Comparison of ENCODE assay signal across 9 mouse cellular contexts in the genomic region with DNA sequence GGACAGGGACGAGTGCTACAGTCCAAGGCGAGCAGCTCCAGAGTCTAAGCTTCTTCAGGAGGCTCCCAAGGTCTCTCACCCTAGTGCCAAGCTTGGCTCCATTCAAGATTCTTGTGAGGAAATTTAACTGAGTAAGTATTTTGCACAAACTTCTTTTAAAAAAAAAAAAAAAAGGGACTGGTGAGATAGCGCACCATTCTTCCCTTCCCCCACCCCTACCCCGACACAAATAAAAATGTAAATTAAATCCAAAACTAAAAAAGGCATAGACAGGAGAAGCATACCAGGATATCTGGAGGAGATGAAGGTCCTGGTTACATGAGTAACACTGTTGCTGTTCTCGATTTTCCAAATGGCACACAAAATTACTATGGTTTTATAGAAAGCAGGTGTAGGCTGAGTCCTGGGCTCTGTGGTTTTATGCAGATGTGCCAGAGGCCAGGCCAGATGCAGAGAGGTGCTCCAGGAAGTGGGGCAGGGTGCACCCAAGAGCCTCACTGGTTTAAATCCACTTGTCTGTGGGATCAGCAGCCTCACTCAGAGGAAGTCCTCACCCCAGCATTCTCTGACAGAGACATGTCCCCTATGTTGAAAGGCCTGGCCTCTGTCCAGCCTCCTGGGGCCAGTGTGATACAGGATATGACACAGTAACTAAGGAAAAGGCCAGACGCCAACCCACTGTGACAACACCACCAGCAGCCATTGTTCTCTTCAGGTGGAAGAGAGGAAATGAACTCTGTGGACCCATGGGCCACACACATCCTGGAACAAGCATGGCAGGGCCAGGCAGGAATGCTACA. TPM values are rescaled to one million over a fixed set of nuclear protein-coding genes. Genes with fewer than 3 reads are reported as not detected.
DNase-seq lines count a peak whose midpoint lies in the region; ATAC-seq and TF ChIP-seq lines count a peak whose summit lies in the region.
"Had no signal": no experiment of that assay in that cellular context is flagged by ENCODE, and none has a peak within 500 bp of the region (broad histone marks: within the 10 kb centered on the region; RNA-seq: fewer than 3 reads in every experiment).

No protein-coding gene starts in this region.

- H3K4me2 ChIP-seq in hindbrain, embryonic 11.5 days (replicated peaks; ENCODE audit: low read depth, low read length), result no peak overlapping the region
- H3K4me2 ChIP-seq in intestine, embryonic 14.5 days (ENCODE audit: low read length), result no peak overlapping the region
- peak overlapping the region; percentile 30; the same call in 1 of the 2 replicates for H3K4me2 ChIP-seq in liver, embryonic 15.5 days

- peaks cover 56% of the 10 kb centered on the region for H3K4me1 ChIP-seq in hindbrain, embryonic 10.5 days (replicated peaks)
- peaks cover 4% of the 10 kb centered on the region; the same call in 1 of the 2 replicates for H3K4me1 ChIP-seq in hindbrain, embryonic 11.5 days (replicated peaks; ENCODE audit: control insufficient read depth, insufficient read depth, low read length)
- H3K4me1 ChIP-seq in MEL (ENCODE audit: control insufficient read depth in 1 of 2, insufficient read depth in 2 of 2, low read length in 2 of 2), result peaks cover 23 to 36% of the 10 kb centered on the region in 2 experiments
- peaks cover 21% of the 10 kb centered on the region for H3K4me1 ChIP-seq in intestine, embryonic 14.5 days (replicated peaks; ENCODE audit: control insufficient read depth, insufficient read depth, low read length)
- H3K4me1 ChIP-seq in liver, embryonic 15.5 days (replicated peaks), result peaks cover 69% of the 10 kb centered on the region

- peak overlapping the region; percentile 36 for H3K27ac ChIP-seq in hindbrain, embryonic 10.5 days
- no peak overlapping the region for H3K27ac ChIP-seq in hindbrain, embryonic 11.5 days (ENCODE audit: low read depth, low read length)
- H3K27ac ChIP-seq in MEL (ENCODE audit: control insufficient read depth, low read depth, low read length), result peak overlapping the region; percentile 62
- H3K27ac ChIP-seq in intestine, embryonic 14.5 days (ENCODE audit: low read depth), result peak overlapping the region; percentile 54
- H3K27ac ChIP-seq in liver, embryonic 15.5 days (replicated peaks), result peak overlapping the region; percentile 76

- H3K27me3 ChIP-seq in hindbrain, embryonic 10.5 days (ENCODE audit: insufficient read depth, poor library complexity, severe bottlenecking), result no peaks in the 10 kb centered on the region
- no peaks in the 10 kb centered on the region for H3K27me3 ChIP-seq in hindbrain, embryonic 11.5 days (ENCODE audit: control insufficient read depth, insufficient read depth, low read length)
- H3K27me3 ChIP-seq in MEL (ENCODE audit: control insufficient read depth in 1 of 2, insufficient read depth in 2 of 2, low read length in 2 of 2), result no peaks in the 10 kb centered on the region
- H3K27me3 ChIP-seq in intestine, embryonic 14.5 days (replicated peaks; ENCODE audit: control insufficient read depth, insufficient read depth, low read length), result no peaks in the 10 kb centered on the region
- H3K27me3 ChIP-seq in liver, embryonic 15.5 days, result no peaks in the 10 kb centered on the region

- no peak for TF ChIP-seq CTCF in MEL (IDR thresholded peaks at IDR 0.05 in 2 of 3, conservative IDR thresholded peaks at IDR 0.05 in 1 of 3; ENCODE audit: control insufficient read depth in 1 of 3, insufficient read depth in 1 of 3, low read depth in 2 of 3, low read length in 3 of 3, poor library complexity in 1 of 3, severe bottlenecking in 1 of 3)

- 84% methylated on average over 6 of the region's 6 CpGs for WGBS in hindbrain, embryonic 10.5 days
- 79% methylated on average over 6 of the region's 6 CpGs for WGBS in hindbrain, embryonic 11.5 days
- WGBS in intestine, embryonic 14.5 days, result 71% methylated on average over 6 of the region's 6 CpGs
- 55% methylated on average over 6 of the region's 6 CpGs for WGBS in liver, embryonic 15.5 days (ENCODE audit: insufficient replicate concordance)

- H3K9ac ChIP-seq in hindbrain, embryonic 11.5 days (ENCODE audit: low read depth, low read length), result no peak overlapping the region
- peak overlapping the region; percentile 28 for H3K9ac ChIP-seq in MEL (ENCODE audit: control insufficient read depth, low read depth, low read length, poor library complexity, severe bottlenecking)
- no peak overlapping the region for H3K9ac ChIP-seq in intestine, embryonic 14.5 days (ENCODE audit: low read length)
- H3K9ac ChIP-seq in liver, embryonic 15.5 days, result no peak overlapping the region

- no peak for DNase-seq in hindbrain, embryonic 10.5 days (ENCODE audit: low spot score)
- no peak for DNase-seq in hindbrain, embryonic 11.5 days (ENCODE audit: low spot score)
- peak; percentile 61 for DNase-seq in MEL (ENCODE audit: low read depth, low spot score)
- DNase-seq in gastrocnemius, adult 18-20 months (ENCODE audit: low spot score), result peak; percentile 64
- no peak for DNase-seq in intestine, embryonic 14.5 days (ENCODE audit: low spot score)
- DNase-seq in spleen, postnatal 36 days (ENCODE audit: low spot score in 2 of 2), result peak; percentile 52 to 60
- DNase-seq in frontal cortex, postnatal 36 days (ENCODE audit: low spot score in 2 of 2), result no peak

- no peak overlapping the region for H3K4me3 ChIP-seq in hindbrain, embryonic 10.5 days
- no peak overlapping the region for H3K4me3 ChIP-seq in hindbrain, embryonic 11.5 days (ENCODE audit: low read depth, low read length)
- peak overlapping the region; percentile 12 to 29; a peak in 3 of 4 replicates for H3K4me3 ChIP-seq in MEL (ENCODE audit: control insufficient read depth in 1 of 2, insufficient read depth in 1 of 2, low read depth in 2 of 2, low read length in 2 of 2)
- H3K4me3 ChIP-seq in intestine, embryonic 14.5 days (ENCODE audit: low read depth, low read length), result no peak overlapping the region
- no peak overlapping the region for H3K4me3 ChIP-seq in liver, embryonic 15.5 days (replicated peaks)
- H3K4me3 ChIP-seq: left cerebral cortex, adult 2 months had no signal

- H3K79me2 ChIP-seq in MEL (ENCODE audit: control insufficient read depth, insufficient read depth, low read length, poor library complexity), result peaks cover 28% of the 10 kb centered on the region

- TF ChIP-seq EP300 in MEL (IDR thresholded peaks at IDR 0.05; ENCODE audit: low read depth in 1 of 2, low read length in 2 of 2), result no peak

- TF ChIP-seq RAD21 in MEL (IDR thresholded peaks at IDR 0.05; ENCODE audit: low read depth, low read length), result no peak

- TF ChIP-seq POLR2A in MEL (IDR thresholded peaks at IDR 0.05; ENCODE audit: control insufficient read depth in 1 of 2, insufficient read depth in 1 of 2, low read depth in 1 of 2, low read length in 2 of 2, poor library complexity in 1 of 2), result no peak

- no peaks in the 10 kb centered on the region for H3K36me3 ChIP-seq in hindbrain, embryonic 10.5 days
- no peaks in the 10 kb centered on the region for H3K36me3 ChIP-seq in hindbrain, embryonic 11.5 days (ENCODE audit: control insufficient read depth, insufficient read depth, low read length)
- peaks cover 0 to 38% of the 10 kb centered on the region in 2 experiments; a peak in 2 of 4 replicates for H3K36me3 ChIP-seq in MEL (ENCODE audit: control insufficient read depth in 1 of 2, insufficient read depth in 2 of 2, low read length in 2 of 2)
- H3K36me3 ChIP-seq in intestine, embryonic 14.5 days (ENCODE audit: control insufficient read depth, insufficient read depth, low read length), result no peaks in the 10 kb centered on the region
- H3K36me3 ChIP-seq in liver, embryonic 15.5 days (replicated peaks), result peaks cover 6% of the 10 kb centered on the region; the same call in 1 of the 2 replicates

- no peak for ATAC-seq in hindbrain, embryonic 11.5 days (ENCODE audit: low FRiP score)
- ATAC-seq in intestine, embryonic 14.5 days (replicated peaks; ENCODE audit: low FRiP score, low TSS enrichment, low read depth), result no peak
- no peak for ATAC-seq in liver, embryonic 15.5 days (ENCODE audit: insufficient read depth)

- no peaks in the 10 kb centered on the region for H3K9me3 ChIP-seq in hindbrain, embryonic 10.5 days
- H3K9me3 ChIP-seq in hindbrain, embryonic 11.5 days (ENCODE audit: control insufficient read depth, low read length), result no peaks in the 10 kb centered on the region
- no peaks in the 10 kb centered on the region for H3K9me3 ChIP-seq in MEL (replicated peaks; ENCODE audit: insufficient read depth, low read length)
- no peaks in the 10 kb centered on the region for H3K9me3 ChIP-seq in intestine, embryonic 14.5 days (ENCODE audit: control insufficient read depth, low read length)
- H3K9me3 ChIP-seq in liver, embryonic 15.5 days (replicated peaks), result no peaks in the 10 kb centered on the region

RNA-seq across cellular contexts. Expression of gene Pla2g6, which starts 5.0 kb away (rescaled TPM):
- 24.2 and 25.3 TPM in 2 replicates for polyA plus RNA-seq in hindbrain, embryonic 10.5 days (2016; fragmentation: Nextera tagmentation; extraction: Ambion mirVana)
- polyA plus RNA-seq in hindbrain, embryonic 11.5 days (2014; fragmentation: Nextera tagmentation; extraction: Ambion mirVana), result 18.0 and 20.4 TPM in 2 replicates
- total RNA-seq in MEL (2012; rRNA removed), result 11.8 and 12.0 TPM in 2 replicates
- 10 to 100 TPM in 1 of 2 experiments, not detected in 1; 24.7 TPM for polyA plus RNA-seq in MEL (2012; ENCODE audit: insufficient read depth in 1 of 2, insufficient read length in 2 of 2, low read depth in 1 of 2, low replicate concordance in 2 of 2, missing spikeins in 1 of 2)
- 10 to 100 TPM; 15.8 to 20.4 TPM for total RNA-seq in gastrocnemius, adult 18-20 months (2021)
- polyA plus RNA-seq in intestine, embryonic 14.5 days (2014; fragmentation: Nextera tagmentation; extraction: Ambion mirVana), result 17.0 and 20.7 TPM in 2 replicates
- 14.8 and 15.6 TPM in 2 replicates for polyA plus RNA-seq in liver, embryonic 15.5 days (2015; fragmentation: Nextera tagmentation; extraction: Ambion mirVana)

RNA-seq across cellular contexts. Expression of gene Maff, which starts 23.2 kb away (rescaled TPM):
- 0.97 and 1.1 TPM in 2 replicates for polyA plus RNA-seq in hindbrain, embryonic 10.5 days (2016; fragmentation: Nextera tagmentation; extraction: Ambion mirVana)
- polyA plus RNA-seq in hindbrain, embryonic 11.5 days (2014; fragmentation: Nextera tagmentation; extraction: Ambion mirVana), result 1.6 and 1.8 TPM in 2 replicates
- total RNA-seq in MEL (2012; rRNA removed), result 3.3 TPM in 2 replicates
- 1 to 10 TPM in 1 of 2 experiments, not detected in 1; 5.8 TPM for polyA plus RNA-seq in MEL (2012; ENCODE audit: insufficient read depth in 1 of 2, insufficient read length in 2 of 2, low read depth in 1 of 2, low replicate concordance in 2 of 2, missing spikeins in 1 of 2)
- 10 to 100 TPM in 1 of 2 experiments, 1 to 10 TPM in 1; 6.6 to 10.1 TPM for total RNA-seq in gastrocnemius, adult 18-20 months (2021)
- polyA plus RNA-seq in intestine, embryonic 14.5 days (2014; fragmentation: Nextera tagmentation; extraction: Ambion mirVana), result 6.4 and 8.9 TPM in 2 replicates
- polyA plus RNA-seq in liver, embryonic 15.5 days (2015; fragmentation: Nextera tagmentation; extraction: Ambion mirVana), result 2.1 and 2.6 TPM in 2 replicates

RNA-seq across cellular contexts. Expression of gene Baiap2l2, which starts 37.9 kb away (rescaled TPM):
- polyA plus RNA-seq in hindbrain, embryonic 10.5 days (2016; fragmentation: Nextera tagmentation; extraction: Ambion mirVana), result 1.7 and 2.0 TPM in 2 replicates
- polyA plus RNA-seq in hindbrain, embryonic 11.5 days (2014; fragmentation: Nextera tagmentation; extraction: Ambion mirVana), result 1.4 and 1.5 TPM in 2 replicates
- 1.1 TPM in 1 of 2 replicates, not detected in the other for total RNA-seq in MEL (2012; rRNA removed)
- polyA plus RNA-seq in MEL (2012; ENCODE audit: insufficient read depth in 1 of 2, insufficient read length in 2 of 2, low read depth in 1 of 2, low replicate concordance in 2 of 2, missing spikeins in 1 of 2), result under 1 TPM in 1 of 2 experiments, not detected in 1; 0.60 TPM
- total RNA-seq in gastrocnemius, adult 18-20 months (2021), result 1 to 10 TPM; 2.3 to 4.5 TPM
- 4.8 and 9.4 TPM in 2 replicates for polyA plus RNA-seq in intestine, embryonic 14.5 days (2014; fragmentation: Nextera tagmentation; extraction: Ambion mirVana)
- 2.4 and 2.7 TPM in 2 replicates for polyA plus RNA-seq in liver, embryonic 15.5 days (2015; fragmentation: Nextera tagmentation; extraction: Ambion mirVana)

Comparison
In these comparisons a context has a peak if more than half of its experiments do, and no peak if none do; other contexts are left out.
1. DNase-seq: peak in MEL (single experiment), gastrocnemius, adult 18-20 months (single experiment) and spleen, postnatal 36 days (2 of 2); none in hindbrain, embryonic 10.5 days (single experiment), hindbrain, embryonic 11.5 days (single experiment), intestine, embryonic 14.5 days (single experiment) and frontal cortex, postnatal 36 days (0 of 2).
2. H3K4me3 ChIP-seq: peak in MEL (2 of 2); none in hindbrain, embryonic 10.5 days (single experiment), hindbrain, embryonic 11.5 days (single experiment), intestine, embryonic 14.5 days (single experiment) and liver, embryonic 15.5 days (single experiment).